Mouse (Mus musculus) G1E (cell line): ENCODE results near the gene Slfn2.

Experiments
- CTCF ChIP-seq: IDR thresholded peaks from 2 replicates; pipeline ENCODE4 v1.5.1; 2012; ENCODE audit warnings: low read depth, low read length, inconsistent platforms, mixed read lengths
- GATA1 ChIP-seq: IDR thresholded peaks from 2 replicates; pipeline ENCODE4 v1.6.1; 2012; ENCODE audit warnings: borderline replicate concordance, low read length, inconsistent platforms, mixed read lengths
- GATA2 ChIP-seq: IDR thresholded peaks from 2 replicates; pipeline ENCODE4 v1.6.1; 2012; ENCODE audit warnings: low read depth, low read length, inconsistent platforms, borderline replicate concordance

- TF ChIP-seq CTCF = no peak
- TF ChIP-seq GATA2 = no peak
- TF ChIP-seq GATA1 = no peak
Measured at GRCm38 (mm10) chr11:83060412-83061020, 4.4 kb upstream of the Slfn2 start.
